Mouse (Mus musculus) urinary bladder, postnatal 4 days (tissue): Measurements from ENCODE around the gene Tsc22d2.
"Not testable (repeated sequence)": the region's sequence is repeated elsewhere in the genome, so short reads cannot be mapped to it uniquely, and the experiment has no call there.

ENCODE experiments used
- DNase-seq, 2 experiments: peaks; one replicate each; pipeline ENCODE4 v3.0.0; 2021 to 2022; ENCODE audit warnings: low spot score in 2 of 2

The Tsc22d2 gene

DNA sequence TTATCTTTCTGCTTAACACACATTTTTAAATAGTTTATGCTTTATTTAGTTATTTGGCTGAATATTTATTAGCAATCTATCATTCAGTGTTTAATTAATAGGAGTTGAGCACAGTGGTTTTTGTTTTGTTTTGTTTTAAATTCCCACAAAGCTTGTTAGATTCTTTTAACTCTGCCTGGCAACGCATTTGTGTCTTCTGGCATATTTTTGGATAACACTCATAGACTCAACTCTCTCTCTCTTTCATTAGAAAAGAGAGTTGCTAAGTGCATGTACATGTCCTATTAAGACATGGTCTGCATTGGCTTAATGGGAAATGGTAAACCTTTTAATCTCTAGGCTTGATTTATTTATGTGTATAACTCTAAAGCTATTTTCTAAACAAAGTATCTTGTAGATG is 14.3 kb downstream of the Tsc22d2 start:
- DNase-seq: no peak

DNA sequence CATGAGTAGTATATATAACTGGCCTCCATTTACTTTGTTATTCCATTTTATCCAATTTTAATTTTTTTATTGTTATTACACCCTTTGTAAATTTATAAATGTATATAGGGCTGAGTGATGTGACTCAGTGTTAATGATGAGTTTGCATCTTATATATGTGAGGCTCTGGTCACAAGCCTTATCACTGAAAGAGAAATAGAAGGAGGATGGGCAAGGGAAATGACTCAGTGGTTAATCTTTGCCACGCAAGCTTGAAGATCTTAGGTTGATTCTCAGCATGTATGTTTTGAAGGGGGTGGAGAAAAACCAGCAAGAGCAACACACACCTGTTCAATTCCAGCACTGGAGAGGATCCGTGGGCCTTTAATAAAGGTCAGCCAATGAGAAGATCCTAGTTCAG is 19.9 kb downstream of the Tsc22d2 start:
- DNase-seq: no peak

DNA sequence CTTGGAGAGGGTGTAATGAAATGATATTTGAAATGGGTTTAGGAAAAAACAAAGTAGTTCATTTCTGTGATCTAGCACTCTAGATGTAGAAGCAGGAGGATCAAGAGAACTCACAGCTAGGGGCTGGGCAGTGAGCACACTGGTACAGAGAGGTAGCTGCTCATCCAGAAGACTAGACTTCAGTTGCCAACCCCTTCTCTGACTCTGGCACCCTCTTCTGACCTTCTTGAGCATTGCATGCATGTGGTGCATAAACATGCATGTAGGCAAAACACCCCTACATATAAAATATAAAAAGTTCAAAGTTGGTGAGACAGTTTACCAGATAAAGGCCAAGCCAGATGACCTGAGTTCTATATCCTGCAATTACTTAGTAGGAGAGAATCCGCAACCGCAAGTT is 33.7 kb downstream of the Tsc22d2 start:
- no peak for DNase-seq

DNA sequence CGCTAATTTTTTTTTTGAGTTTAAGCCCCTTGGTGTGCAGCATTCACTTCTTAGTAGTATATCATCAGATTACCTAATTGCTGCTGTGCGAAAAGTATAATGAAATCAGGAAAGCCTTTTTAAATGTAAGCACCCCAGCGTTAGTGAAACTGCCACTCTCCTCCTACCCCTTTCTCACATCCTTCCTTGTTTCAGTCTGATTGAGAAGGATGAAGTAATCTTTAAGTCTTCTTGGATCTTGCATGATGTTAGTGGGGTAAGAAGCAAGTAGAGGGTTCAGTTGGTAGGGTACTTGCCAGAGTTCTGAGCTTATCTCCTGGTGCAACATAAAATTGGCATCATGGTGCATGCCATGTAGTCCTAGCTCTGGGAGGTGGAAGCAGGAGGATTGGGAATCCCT is 35.0 kb downstream of the Tsc22d2 start:
- DNase-seq: no peak

DNA sequence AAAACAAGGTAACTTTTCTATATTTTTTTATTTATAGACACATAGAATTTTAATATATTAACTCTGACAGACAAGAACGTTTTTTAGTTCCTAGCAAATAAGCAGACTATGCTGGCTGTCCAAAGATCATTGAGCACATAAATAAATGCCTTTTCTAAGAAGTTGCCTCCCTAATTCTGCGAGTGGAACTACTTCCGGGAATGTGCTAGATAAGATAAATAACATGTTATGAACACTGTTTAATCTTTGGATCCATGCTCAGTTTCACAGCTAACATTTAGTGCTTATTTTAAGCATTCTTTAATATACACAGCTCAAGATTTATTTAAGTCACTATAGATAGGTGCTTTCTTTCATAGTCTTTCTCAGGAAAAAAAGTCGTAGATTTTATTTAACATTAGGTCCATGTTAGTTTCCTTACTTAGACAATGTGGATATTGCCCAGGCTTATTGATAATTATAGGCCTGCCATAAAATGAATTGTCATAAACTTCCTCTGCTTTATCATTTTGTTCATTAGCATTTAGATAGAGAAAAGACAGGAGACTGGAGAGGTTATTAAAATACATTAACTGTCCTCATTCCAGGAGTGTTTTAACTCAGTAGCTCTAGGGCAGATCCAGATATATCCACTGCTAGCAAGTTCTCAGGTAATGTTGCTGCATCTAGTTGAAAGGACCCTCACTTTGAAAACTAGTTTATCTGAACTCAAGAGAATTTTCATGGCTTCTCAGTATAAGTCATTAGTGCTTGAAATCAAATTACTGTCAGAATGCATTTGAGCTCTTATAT is 40.1 kb downstream of the Tsc22d2 start:
- DNase-seq: no peak

DNA sequence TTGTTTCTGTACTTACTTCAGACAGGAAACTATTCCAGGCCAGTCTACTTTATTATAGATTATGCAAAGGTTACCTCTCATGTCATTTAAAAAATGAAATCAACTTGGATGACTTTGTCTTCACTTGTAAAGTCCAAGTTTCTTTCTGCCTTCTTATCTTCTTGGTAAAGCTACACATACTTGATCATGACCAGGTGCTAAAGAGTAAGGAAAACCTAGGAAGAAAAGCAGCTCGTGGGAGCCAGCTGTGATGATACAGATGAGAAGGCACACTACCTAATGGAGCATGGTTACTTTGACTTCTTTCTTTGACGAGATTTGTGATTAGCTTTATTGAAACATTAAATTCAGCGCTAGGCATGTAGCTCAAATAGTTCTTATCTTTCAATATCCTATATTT is 40.7 kb downstream of the Tsc22d2 start:
- DNase-seq: no peak

DNA sequence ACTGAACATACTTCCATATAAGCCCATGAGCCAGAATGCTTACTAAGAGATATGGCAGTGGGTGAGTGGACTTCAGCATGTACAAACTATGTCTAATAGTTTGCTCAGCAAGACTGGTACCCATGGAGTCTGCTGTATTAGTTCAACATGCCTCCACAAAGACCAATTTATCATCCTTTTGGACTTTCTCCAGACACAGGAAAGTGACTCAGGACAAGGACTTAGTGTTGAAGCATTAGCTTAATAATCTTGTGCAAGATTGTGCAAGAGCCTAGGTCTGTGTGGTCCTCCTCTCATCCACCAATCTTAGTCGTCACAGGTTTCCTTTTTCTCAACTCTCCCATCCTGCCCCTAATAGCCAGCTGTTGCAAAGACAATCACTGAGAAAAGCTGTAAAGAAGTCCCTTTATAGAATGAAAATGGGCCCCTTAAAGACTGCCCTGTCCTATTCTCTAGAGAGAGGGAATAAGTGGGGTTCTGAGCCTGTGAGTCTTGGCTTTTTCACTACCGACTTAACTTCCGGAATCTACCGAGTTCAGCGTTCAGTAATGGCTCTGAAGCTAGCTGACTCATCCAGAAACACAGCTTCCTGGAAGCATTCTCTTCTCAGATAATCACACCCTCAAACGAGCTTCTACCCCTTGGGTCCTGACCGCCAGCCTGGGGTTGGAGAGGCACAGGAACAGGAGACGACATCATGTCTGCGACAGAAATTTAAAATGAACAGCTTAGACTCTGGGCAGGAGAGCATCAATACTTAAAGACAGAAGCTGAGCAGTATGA is 55.3 kb downstream of the Tsc22d2 start:
- DNase-seq: no peak

DNA sequence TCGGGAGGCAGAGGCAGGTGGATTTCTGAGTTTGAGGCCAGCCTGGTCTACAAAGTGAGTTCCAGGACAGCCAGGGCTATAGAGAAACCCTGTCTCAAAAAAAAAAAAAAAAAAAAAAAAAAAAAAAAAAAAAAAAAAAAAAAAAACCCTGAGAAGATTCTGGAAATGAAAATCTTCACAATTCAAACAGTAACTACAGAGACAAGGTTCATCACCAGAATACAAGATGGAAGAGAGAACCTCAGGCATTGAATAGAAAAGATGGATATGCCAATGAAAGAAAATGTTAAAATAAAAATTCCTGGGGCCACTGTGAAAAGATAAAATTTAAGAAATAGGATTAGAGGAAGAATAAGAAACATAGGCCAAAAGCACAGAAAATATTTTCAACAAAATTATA is 60.8 kb downstream of the Tsc22d2 start:
- DNase-seq: not testable (repeated sequence)

DNA sequence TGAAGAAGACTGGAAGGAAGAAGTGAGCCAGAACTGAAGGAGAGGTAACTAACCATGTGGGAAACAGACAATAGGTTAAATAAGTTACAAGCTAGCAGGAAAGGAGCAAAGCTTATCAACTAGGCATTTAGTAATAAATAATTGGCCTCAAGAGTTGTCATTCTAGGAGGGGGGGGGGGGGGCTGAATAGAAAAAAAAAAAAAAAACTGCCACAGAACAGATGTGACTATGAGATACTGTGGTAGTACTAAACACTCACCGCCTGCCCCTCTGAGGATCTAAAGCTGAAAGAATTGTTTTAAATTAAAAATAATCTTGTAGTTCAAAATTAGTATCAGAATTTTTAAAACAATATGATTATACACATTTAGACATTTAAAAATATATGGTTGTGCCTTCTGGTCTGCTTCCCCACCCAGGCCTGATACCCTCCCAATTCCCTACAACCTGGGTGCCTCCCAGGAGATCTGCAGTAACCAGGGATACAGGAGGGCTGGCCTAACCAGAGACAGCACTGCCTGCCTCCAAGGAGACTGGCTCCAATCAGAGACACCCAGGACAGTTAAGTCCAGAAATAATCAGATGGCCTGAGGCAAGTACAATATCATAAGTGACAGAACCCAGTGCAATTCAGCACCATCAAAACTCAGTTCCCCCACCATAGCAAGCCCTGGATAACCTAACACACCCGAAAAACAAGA is 64.4 kb downstream of the Tsc22d2 start:
- DNase-seq: no peak

DNA sequence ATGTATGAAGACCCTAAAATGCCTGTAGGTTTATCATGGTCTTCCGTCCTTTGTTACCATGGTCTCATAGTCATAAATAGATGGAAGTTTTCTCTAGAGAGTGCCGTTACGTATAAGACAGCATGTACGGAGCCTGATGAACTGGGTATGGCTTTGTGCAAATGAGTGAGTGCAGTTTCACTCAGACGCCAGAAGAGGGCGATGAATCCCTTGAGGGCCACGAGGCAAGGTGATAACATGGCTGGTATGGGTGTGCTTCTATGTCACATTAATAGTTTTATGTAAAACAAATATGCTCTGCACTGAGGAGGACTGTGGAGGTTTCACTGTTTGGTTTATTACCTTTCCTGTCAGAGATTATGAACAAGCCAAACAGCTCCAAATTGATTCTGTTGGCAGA is 71.4 kb downstream of the Tsc22d2 start:
- no peak for DNase-seq

DNA sequence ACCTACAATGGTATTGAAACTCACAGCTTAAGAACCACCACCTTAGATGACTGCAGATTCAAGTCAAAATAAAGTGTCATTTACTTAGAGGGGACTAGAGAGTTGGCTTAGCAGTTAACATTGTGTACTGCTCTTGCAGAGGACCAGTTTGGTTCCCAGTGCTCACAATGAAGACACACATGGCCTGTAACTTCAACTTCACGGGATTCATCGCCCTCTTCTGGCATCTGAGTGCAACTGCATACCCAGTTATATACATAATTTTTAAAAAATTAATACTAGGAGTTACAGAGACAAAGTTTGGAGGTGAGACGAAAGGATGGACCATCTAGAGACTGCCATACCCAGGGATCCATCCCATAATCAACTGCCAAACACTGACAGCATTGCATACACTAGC is 72.6 kb downstream of the Tsc22d2 start:
- DNase-seq: no peak

DNA sequence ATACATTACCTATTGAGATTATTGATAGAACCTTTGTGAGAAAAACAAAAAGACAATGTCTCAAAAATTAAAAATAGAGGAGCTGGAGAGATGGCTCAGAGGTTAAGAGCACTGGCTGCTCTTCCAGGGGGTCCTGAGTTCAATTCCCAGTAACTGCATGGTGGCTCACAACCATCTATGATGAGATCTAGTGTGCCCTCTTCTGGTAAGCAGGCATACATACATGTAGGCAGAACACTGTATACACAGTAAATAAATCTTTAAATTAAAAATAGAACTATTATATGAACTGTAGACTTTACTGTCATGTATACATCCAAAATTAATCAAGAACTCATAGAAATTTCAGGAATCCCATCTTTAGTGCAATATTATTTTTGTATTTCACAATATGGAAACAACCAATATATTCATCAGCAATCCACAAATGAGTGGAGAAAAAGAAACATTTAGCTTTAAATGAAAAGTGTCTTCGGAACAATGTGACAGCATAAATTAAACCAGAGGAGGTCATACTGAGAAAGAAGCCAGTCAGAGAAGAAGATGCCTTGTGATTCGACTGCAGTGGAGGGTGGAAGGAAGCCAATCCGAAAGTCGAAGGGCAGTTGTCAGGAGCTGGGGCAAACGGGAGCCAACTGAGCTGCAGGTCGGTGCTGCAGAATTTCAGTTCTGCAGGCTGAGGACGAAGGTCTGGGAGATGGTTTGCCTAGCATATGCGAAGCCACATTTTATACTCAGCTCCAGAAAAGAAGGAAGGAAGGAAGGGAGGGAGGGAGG is 73.7 kb downstream of the Tsc22d2 start:
- no peak for DNase-seq

DNA sequence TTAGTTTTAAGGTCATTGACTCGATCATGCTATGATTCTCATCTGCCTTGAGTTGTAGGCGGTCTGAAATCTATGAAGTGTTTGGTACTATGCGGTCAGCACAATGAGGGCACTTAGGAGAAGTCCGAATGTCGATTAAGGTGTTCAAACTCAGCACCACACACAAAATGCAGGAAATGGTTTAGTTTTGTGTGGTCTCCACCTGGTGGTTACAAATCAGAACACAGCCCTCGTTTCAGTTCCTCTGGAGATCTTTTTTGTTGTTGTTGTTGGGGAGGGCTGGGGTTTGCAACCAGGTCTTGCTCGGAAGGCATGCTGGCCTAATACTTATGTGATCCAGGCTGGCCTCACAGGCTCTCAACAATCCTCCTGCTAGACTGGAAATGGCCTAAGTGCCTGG is 76.3 kb downstream of the Tsc22d2 start:
- DNase-seq: no peak

DNA sequence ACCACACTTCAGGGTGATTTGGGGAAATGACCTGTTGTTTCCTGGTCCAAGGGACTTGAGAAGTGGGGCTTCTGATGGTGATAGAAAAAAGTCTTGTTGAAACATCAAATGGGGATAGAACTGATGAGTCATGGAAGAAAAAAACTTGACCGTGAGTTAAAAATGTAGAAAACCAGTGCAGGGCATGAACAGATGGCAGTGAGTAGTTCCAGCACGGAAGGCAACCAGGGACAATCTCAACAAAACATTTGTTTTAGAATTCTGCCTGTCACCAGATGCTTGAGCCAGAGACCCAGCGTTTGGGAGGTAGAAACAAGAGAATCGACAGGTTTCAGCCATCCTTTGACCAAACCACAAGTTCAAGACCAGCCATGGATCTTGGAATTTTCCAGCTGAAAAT is 79.1 kb downstream of the Tsc22d2 start:
- no peak for DNase-seq

DNA sequence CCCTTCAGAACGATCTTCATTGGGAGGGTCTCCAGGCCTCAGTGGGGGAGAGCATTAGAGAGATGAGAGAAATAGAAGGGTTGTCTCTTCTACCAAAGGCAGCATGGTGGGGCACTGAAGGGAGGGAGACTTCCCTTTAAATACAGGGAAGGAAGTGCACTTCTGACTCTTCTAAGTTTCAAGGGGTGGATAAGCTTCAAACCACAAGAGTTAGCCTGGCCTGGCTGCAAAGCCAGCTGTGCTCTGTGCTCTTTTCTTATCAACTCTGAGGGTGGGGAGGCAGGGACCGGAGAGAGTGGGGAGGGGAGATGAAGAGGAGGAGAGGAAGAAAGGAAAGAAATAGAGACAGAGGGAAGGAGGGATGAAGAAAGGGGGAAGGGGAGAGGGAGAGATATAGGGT is 87.4 kb downstream of the Tsc22d2 start:
- no peak for DNase-seq

DNA sequence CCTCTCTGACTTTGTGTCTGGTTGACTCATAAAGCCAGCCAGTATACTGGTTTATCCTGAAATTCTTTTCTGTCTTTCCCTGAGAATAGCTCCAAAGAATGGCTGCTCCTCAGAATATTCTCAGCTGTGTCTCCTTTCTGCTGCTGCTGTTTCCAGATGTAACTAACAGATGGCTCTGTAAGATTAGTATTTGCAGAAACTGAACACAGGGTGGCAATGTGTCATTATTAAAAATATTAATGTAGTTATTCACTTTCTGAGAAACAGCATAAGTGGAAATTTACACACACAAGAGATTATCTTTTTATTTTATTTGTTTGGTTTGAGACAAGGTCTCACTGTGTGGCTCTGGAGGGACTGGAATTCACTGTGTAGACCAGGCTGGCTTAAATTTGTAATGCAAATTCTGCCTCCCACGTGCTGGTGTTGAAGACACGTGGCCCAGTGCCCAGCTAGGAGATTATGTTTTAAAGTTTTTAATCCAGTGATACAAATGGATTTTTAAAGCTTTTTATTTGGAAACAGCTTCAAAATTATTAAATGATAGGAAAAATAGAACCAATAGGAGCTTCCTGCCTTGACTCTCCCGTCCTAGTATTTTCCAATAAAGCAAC is 89.3 kb downstream of the Tsc22d2 start:
- no peak for DNase-seq

DNA sequence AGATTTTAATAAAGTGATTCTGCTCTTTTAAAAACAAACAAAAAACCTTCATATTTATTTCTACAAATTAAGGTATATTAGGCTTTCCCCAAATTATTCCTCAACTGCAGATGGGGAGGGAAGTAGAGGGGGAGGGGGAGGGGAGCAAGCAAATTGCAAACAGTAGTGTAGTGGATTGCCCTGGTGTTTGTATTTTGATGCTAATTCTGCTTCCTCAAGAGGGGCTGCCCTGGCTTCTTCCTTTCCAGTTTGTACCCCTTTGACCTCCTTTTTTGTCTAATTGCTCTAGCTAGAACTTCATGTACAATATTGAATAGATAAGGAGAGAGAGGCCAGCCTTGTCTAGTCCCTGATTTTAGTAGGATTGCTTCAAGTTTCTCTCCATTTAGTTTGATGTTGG is 90.2 kb downstream of the Tsc22d2 start:
- no peak for DNase-seq

DNA sequence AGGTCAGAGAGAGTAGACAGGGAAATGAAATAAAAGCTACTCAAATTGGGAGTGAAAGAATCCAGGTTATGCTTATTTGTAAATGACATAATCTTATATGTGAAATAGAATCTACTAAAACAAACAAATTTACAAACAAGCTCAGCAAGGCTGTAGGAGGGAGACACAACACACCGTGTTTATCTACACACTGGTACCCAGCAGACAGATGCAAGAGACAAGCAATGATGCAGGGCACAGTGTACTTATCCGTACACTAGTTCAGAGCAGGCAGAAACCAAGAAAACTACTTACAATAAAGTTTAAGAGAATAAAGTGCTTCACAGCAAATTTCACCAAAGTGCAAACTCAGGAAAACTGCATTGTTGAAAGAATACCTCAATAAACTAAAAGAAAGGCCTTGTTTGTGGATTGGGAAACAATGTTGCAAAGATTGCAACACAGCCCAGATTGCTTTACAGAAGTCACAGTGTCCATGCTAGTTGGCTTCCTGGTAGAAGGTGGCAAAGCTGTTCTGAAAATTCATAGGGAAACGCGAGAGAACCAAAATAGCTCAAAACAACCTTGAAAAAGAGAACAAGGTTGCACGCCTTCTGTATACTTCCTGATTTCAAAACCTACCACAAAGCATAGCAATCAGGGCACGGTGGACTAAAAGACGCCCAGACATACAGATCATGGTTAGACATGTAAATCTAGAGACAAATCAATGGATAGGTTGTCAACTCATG is 93.7 kb downstream of the Tsc22d2 start:
- no peak for DNase-seq

DNA sequence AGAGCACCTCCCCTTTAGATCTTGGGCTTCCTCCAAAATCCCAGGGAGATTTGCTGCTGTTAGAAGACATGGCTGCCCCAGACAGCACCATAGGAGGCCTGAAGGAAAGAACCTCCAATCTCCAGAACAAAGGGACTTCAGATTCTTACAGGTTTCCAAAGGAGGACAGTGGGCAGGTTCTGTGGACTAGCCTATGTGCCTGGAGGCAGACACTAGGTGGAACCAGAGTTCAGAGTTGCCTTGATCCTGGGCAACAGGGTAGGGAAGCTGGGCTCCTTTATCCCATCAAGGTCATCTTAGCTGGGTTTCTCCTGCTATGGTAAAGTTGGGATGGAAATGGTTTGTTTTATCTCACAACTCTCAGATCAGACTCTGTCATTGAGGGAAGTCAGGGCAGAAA is 97.1 kb downstream of the Tsc22d2 start:
- no peak for DNase-seq

DNA sequence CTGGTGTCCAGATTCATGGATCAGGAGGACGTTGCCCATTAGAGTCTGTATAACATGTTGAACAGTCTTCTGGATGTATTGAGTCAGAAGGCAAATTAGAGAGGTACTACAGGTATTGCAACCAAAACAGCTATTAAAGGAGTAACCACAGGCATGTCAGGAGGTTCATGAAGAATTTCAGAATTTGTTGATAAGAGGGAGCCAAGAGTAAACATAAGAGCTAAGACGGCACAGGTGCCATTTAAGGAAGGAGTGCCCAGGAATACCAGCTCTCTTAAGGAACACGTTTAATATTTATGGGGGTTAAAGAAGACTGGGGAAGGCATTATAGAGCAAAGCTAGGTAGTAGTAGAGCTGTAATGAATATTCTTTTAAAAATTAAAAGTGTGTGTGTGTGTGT is 98.2 kb downstream of the Tsc22d2 start:
- no peak for DNase-seq

DNA sequence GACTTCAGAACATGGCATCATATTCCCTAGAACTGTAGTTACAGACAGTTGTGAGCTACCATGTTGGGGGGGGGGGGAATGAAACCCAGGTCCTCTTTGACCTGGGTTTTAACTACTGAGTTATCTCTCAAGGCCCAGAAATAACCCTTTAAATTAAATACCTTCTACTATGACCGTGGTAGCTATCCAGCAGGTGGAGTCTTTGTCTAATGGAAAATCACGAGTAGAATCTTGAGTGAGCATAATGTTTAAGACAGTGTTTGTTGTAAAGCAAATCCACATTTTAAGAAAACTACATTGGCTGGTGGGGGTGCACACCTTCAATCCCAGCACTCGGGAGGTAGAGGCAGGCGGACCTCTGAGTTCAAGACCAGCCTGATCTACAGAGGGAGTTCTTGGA is 99.0 kb downstream of the Tsc22d2 start:
- no peak for DNase-seq
